Mouse (Mus musculus) cerebellum, adult 11-12 months (tissue): Measurements from ENCODE around the gene Tmem167b.

Experiments
- DNase-seq: peaks from one replicate; pipeline ENCODE4 v3.0.0; 2022

Tmem167b gene

GRCm38 (mm10) chr3:108536517-108537260 is 25.6 kb downstream of the Tmem167b start, which contains the start of gene 5330417C22Rik:
Gene 5330417C22Rik, minus strand, starts transcription at chr3:108536536.
- peak; percentile 57 for DNase-seq

- no peak for DNase-seq
These were observed 26.3 kb downstream of the Tmem167b start for GRCm38 (mm10) chr3:108535896-108536516.

DNA sequence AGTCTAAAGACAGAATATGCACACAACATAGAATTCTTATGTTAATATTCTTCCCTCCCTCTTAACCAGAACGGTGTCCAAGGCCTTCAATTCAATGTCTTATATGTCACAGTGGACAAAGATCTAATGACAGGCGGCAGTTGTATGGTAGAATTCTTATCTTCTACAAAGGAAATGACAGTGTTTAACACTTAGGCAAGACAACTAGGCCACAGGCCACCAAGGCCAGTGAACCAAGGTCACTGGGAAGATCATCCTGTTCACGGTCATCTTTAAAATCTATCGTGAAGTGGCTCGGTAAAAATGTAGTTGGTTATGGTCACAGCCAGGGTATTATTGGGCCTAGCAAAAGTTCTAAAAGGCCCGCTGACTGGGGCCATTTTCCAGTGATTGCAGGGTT is 28.3 kb downstream of the Tmem167b start, which contains the start of gene 1700013F07Rik:
Gene 1700013F07Rik, plus strand, starts transcription at position 200 of the 400 bp plus-strand sequence.
- DNase-seq: no peak

DNA sequence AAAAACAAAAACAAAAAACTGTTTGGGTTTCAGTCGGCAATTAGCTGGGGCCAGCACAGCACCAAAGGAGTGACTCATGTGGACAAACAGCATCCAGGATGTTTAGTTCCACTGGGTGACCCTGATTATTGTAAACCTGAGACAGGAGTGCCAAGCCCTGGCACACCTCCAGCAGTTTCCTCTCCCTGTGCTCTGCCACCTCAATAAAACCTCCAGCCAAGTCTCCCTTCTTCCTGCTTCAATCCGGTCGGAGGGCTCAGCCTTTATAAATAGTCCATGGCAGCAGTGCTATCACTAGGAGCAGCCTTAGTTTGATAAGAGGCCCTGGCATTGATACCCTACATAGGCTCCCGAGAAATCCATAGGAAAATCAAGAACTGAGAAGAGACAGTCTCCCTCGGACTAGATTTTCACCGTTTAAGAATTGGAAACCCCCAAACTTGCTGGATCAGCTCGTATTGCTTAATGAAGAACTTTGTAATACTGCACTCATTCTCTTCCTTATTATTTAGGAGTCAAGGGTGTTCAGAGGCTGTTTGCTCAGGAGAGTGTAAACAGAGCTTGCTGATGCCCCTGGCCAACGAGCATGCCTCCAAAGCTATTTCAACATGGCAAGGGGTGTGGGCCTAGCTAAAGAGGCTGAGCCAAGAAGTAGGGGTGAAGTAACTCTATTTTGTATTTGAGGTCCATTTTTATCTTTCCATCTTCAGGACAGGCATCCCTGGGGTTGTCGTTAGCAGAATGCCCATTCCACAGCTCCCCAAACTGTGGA is 29.0 kb downstream of the Tmem167b start:
- DNase-seq: no peak

DNA sequence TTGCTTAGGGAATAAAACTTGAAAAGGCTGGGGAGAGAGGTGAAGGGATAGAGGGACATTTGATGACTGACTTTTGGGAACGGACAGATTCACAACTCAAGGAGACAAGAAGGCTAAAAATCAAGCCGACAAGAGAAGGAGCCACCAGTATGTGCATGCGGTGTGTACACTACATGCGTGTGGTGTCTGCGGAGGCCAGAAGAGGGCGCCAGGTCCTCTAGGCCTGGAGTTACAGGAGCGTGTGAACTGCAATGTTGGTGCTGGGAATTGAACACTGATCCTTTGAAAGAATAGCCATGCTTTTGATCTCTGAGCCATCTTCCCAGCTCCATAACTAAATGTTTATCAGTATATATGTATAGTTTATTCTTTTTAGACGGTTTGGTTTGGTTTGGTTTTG is 33.8 kb downstream of the Tmem167b start:
- DNase-seq: no peak

- DNase-seq: no peak
These were observed 38.9 kb downstream of the Tmem167b start for GRCm38 (mm10) chr3:108523415-108523814.

GRCm38 (mm10) chr3:108518276-108518675 is 44.0 kb downstream of the Tmem167b start:
- no peak for DNase-seq

DNA sequence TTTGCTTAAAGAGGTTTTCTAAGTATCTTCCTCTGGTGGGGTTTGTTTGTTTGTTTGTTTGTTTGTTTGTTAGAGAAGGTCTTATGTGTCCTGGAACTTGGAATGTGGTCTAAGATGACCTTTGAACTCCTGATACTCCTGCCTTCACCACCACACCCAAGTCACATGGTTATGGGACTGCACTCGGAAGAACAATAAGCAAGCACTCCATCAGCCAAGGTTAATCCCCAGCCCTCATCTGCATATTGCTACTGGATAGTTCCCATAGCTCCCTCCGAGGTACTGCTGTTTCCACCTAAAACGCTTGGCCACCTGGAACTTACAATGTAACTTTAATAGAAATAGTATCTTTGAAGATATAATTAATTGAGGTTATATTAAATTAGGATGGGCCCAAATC is 48.8 kb downstream of the Tmem167b start:
- no peak for DNase-seq

- no peak for DNase-seq
These were observed 51.4 kb downstream of the Tmem167b start for GRCm38 (mm10) chr3:108510716-108511483.

DNA sequence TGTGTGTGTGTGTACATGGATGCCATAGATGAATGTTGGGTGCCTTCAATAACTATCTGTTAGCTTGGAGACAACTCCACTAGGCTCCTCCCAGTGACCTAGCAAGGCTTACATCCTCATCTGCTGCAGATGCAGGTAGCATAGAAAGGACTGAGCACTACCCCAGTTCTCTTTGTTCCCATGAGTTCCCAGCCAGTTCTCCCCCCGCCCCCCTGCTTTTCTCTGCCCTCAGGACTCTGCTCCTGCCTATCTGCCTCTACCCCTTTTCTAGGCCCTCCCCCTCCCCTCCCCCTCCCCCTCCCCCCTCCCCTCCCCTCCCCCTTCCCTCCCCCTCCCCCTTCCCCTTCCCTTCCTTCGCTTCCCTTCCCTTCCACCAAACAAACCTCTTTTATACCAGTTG is 52.1 kb downstream of the Tmem167b start:
- no peak for DNase-seq

GRCm38 (mm10) chr3:108508745-108509474 is 53.4 kb downstream of the Tmem167b start:
- DNase-seq: no peak
